Mouse (Mus musculus): ENCODE measurements at regions not wholly inside any gene's neighbourhood (a gene's known extent, or its start where the extent isn't known, plus 50 kb on each side); places are given as distances from the start of the nearest gene placed in this dataset.

DNA sequence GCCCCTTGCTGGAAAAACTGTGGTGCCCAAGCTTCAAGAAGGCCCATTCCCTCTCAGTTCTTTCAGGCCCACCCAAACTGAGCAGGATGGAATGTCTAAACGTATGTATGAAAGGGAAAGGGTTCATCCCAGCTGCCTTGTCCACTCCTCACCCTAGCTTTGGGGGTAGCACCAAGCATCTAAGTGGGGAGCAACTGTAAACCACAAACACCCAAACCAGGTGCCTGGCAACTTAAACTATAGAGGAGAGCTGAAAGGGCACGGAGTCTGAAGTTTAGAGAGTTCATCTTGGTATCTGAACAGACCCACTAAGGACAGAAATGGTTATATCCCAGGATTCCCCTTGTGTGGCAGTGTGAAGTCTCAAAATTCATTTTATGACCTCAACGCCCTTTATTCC is 90.1 kb upstream of the Ssbp2 start:
- no peak for DNase-seq (ENCODE audit: low read depth in 2 of 2, low spot score in 2 of 2)

DNA sequence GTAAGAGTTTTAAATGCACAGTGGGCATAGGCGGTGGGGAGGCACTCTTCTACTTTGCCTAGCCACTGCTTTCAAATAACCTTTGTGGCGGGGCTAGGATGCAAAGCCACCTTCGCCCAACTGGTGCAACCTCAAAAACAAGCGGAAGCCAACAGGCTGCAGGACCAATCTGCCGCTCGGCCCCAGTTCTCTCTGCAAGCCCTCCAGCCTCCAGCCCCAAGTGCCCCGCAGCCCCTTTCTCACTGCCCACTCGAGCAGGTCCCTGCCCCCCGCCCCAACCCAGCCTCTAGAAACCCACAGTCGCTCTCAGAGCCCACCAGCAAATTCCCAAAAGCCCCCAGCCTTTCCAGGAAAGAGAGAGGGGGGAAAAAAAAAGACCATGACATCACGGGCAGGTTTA is 89.6 kb upstream of the Ssbp2 start:
- DNase-seq (ENCODE audit: low read depth in 2 of 2, low spot score in 2 of 2), result peak; percentile 14 to 39

DNA sequence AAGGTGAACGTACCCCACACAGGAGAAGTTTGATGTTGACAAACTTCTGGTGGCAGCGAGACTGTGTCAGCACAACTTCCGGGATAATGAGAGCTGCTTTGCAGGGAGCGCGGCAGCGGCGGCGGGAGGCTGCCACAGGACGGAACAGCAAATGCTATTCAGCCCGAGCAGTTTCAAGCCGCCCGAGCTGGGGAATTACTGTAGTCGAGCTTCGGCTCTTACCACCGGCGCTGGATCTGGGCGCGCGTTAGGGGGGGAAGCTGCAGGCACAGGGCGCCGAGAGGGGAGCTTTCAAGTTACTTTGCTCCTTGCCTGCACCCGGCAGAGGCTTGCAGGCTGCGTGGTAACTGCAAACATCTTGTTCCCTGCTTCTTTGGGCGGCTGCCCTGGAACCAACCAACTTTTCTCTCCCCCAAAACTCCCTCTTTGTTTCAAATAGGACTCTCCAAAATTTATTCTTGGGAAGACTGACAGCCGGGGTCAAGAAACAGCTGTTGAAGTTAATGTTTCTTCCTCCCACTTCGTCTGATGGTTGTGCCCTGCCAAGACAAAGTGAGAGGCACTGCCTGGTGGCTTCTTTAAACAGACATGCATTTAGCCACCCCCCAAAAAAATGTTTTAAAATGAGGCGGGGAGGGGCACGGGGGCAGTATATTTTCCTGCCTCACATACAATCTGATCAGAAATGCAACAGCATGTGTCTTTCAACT is 89.0 kb upstream of the Ssbp2 start:
- DNase-seq (ENCODE audit: low read depth in 2 of 2, low spot score in 2 of 2), result peak; percentile 86 to 95

DNA sequence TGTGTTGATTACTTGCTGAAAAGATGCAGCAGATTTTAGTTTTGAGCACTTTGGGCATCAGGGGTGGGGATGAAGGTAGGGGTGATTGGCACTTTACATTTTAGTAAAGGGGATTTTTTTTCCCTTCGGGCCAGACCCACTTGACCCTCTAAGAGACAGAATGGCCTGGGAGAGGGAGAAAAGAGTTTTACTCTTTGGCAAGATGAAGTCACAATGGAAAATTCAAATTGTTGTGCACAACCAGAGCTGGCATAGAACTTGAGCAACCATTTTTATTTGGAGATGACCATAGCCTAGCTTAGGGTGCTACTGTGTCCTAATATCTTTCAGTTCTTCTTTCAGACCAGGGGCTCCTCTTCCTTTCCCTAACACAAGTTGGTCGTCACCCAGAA is 88.5 kb upstream of the Ssbp2 start:
- DNase-seq (ENCODE audit: low read depth in 2 of 2, low spot score in 2 of 2), result no peak

DNA sequence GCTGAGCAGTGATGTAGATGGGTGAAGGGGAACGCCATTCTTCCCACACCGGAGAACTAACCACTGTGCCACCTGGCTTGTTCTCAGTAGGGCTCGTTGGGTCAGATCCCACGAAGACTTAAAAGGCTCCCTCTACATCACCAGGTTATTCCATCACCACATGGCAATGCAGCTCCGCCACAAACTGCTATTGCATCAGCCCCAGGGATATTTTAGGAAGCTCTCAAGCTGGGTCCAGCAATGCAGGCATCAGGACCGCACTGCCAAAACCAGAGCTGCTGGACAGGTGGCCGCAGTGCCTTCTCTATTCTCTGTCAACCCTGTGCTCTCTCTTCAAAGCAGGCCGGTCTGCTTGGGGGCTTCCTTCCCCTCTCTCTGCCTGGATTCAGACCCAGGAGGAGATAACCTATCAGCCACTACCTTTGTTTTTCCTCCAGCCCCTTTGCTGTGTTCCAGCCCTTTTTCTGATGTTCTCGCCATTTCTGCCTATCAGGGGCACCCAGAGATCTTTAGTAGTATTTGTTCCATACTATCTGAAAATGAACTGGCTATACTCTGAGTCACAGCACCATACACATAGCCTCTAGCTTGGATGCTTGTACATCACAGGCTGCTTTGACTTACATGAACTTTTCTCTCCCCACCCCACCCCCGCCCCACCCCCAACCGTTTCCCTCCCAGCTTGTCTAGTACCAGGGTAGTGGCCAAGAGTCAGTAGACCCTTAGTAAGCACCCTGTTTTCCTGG is 87.8 kb upstream of the Ssbp2 start:
- no peak for DNase-seq (ENCODE audit: low read depth in 2 of 2, low spot score in 2 of 2)

DNA sequence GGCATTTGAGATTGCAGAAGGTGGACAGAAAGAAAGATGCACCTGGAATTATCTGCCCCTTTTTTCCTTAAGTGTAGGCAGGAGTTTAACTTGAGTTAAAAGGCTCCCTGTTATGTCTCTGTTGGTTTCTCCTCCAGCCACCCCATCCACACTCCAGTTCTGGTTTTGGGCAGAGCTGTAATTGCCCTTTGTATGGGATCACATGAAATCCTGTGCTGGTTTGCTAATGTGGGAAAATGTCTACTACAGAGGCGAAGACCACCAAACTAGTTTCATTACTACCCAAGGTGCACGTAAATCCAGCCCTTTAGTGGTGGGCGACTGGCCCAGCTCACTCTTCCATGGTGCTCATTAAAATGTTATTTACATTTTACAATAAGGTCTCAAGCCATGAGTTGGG is 85.9 kb upstream of the Ssbp2 start:
- no peak for DNase-seq (ENCODE audit: low read depth in 2 of 2, low spot score in 2 of 2)

DNA sequence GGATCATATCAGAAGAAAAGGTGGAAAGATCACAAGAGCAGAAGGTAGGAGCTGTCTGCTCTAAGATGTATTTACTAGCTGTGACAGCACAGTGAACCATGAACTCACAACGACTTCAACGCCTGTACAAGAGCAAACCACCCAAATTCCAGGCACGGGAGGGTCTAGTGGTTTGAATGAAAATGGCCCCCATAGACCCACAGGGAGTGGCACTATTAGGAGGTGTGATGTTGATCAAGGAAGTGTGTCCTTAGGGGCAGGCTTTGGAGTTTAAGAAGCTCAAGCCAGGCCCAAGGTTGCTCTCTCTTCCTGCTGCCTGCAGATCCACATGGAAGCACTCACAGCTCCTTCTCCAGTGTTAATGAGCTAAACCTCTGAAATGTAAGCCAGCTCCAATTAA is 83.5 kb upstream of the Ssbp2 start:
- DNase-seq (ENCODE audit: low read depth in 2 of 2, low spot score in 2 of 2), result no peak

DNA sequence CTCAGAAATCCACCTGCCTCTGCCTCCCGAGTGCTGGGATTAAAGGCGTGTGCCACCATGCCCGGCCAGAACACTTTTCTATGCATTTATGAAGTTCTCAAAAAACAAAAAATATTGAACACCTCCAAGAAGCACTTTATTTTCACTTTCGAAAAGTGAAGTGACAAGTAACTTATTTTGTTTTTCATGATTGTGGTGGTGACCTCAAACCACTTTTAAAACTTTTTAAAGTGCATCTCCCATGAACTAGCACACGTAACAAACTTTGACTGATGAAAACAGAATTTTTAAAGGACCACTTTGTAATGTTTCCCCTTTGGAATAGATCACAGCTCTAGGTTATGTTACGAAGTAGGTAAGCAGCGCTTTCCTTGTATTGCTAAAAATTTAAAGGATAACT is 82.7 kb upstream of the Ssbp2 start:
- DNase-seq (ENCODE audit: low read depth in 2 of 2, low spot score in 2 of 2), result peak in 1 of 2 experiments; percentile 6

DNA sequence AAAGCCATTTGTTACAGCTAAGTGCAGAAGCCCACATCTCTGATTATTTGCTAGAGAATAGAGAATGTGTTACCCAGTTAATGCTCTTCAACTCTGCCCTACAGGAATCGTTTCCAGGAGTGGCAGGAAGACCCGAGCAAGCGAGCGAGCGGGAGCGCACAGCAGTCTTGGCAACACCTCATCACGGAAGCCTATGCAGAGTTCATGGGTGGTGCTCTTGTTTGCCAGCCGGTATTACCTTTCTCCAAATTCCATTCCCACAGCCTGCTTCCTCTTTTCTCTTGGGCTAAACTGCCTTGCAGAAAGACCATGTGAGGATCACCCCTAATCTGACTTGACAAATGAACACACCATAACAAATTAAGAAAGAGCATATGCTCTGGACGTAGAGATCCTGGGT is 82.1 kb upstream of the Ssbp2 start:
- DNase-seq (ENCODE audit: low read depth in 2 of 2, low spot score in 2 of 2), result no peak

DNA sequence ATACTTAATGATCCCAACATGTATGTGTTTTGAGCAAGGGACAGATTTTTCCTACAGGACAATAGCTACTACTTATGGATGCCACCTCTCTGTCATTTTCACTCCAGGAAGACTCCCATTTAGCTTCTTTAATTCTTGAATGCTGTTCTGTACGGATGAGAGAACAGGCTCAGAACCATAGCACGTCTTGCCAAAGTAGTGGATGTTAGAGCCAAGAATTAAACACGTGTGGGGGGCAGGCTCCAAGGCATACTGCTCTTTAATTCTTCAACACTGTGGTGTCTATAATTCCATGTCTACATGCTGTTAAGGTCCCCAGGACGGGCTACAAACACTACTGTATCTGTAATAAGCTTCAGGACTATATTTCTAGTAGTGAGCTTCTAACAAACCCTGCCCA is 74.7 kb upstream of the Ssbp2 start:
- no peak for DNase-seq (ENCODE audit: low read depth in 2 of 2, low spot score in 2 of 2)

DNA sequence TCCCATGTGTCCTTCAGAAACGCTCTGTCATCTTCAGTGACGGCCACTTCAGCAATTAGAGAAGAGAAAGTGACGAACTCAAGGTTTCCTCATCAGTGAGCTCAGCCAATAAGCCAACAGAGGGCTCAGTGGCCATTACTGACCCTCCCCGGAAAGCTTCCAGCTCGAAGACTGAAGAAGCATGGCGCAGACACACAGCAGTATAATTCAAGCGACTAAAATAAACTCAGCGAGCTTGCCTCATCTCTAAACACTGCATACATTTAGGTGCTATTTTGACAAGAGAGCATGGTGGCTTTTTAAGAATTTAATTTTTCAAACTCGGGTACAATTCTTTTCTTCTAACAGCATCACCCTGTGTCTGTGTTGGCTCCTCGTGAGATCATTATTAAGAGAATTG is 72.2 kb upstream of the Ssbp2 start:
- DNase-seq (ENCODE audit: low read depth in 2 of 2, low spot score in 2 of 2), result no peak

DNA sequence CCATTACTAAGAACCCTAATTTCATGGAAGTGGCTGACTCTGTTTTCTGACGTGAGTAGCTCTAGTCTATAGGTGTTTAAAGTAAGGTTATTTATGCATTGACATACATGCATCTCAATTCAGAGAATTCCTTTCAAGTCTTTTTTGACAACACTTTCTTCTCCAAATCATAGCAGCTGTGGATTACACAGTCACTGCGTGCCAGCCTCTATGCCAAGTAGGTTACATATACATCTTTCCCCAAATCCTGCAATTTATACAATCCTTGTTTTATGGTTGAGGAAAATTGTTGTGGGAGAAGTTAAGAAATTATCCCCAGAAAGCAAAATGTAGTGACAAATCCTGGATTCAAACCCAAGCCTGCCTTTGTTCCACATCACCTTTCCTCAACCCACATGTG is 56.5 kb upstream of the Ssbp2 start:
- DNase-seq (ENCODE audit: low read depth in 2 of 2, low spot score in 2 of 2), result no peak

DNA sequence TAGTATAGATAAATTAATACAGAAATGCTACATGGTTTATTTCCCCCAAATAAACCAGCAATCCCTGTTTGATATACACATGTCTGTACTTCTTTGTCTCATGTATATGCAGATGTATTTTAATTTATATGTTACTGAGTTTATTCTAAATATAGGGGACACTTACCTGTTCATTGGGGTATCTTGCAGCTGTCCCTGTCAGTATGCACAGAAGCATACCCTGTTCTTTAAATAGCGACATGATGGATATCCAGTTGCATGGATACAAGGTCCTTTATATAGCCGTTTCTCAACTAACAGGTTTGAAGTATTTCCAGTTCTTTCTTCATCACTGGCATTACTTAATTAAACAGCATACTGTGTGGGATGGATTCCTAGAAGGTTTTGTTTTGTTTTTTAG is 55.1 kb upstream of the Ssbp2 start:
- DNase-seq (ENCODE audit: low read depth in 2 of 2, low spot score in 2 of 2), result no peak

DNA sequence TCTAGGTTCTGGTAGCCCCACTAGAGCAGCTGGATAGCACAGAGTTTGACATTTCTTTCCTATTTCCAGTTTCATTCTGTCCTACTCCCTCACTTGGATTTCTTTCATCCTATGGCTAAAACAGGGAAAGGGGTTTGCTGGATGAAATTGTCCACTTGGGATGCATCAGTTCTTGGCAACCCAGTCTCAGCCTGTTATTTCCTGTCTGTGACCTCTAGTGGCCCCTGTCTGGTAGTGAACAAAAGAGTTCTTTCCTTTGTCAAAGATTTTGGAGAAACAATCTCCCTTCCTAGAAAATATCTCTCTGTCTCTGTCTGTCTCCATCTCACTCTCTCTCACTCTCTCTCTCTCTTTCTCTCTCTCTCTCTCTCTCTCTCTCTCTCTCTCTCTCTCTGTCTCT is 50.0 kb upstream of the Ssbp2 start:
- DNase-seq (ENCODE audit: low read depth in 2 of 2, low spot score in 2 of 2), result no peak

Measured in CD8-positive naive resting alpha-beta T cell, adult 2 months (primary cell).